Mouse (Mus musculus) ovary, adult 18-20 months (tissue): ENCODE measurements around the gene Sorcs2.

Source experiments
- DNase-seq: peaks from one replicate; pipeline ENCODE4 v3.0.0; 2022; ENCODE audit warnings: low spot score, mixed read lengths

Gene Sorcs2

DNA sequence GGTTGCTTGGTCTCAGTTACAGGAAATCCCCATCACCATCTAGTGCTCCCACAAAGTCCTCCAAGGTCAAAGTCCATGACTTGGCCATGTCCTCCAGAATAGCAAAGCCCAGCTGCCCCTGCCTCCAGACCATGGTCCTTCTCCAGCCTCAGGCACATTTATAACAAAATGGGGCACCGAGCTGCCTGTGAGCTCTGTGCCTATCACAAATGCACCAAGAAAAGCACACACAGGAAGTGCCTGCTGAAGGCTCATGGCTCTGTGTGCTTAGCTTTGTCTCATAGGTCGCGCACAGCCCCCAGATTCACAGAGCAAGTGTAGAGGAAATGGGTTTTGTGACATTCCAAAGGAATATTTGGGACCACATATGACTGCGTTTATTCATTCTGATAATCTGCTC is 39.8 kb downstream of the Sorcs2 start:
- DNase-seq = no peak

DNA sequence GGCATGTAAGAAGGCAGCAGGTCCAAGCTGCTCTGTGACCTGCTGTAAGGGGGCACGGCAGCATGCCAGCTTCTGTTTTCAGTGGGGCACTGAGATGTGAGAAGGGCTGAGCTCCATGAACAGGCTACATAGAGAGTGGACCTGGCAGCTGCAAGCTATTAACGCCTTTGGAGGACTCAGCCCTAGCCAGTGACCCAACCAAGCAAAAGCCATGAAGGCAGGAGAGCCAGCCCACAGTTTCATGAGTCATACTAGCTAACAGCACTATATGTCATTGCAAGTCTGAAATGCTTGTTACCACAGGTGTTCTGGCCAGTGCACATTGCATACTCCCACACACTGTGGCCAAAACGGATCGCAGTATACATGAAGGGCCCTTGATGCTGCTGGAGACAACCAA is 41.3 kb downstream of the Sorcs2 start:
- no peak for DNase-seq

DNA sequence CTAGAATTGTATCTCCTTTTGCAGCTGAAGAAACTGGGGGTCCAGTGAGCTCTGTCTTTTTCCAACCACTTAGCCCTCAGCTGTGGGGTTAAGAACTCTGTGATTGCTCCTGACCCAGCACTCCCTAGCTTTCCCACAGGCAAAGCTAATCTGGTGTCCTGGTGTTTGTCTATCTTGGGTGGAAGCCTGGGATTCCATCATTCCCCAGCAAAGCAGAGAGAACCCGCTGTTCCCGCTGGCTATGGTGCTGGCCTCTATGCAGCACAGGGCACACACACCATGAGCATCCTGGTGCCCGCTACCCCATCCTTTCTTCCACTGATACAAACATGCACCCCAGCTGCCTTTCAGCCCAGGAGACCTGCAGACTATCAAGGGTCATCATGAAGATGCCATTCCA is 42.3 kb downstream of the Sorcs2 start:
- DNase-seq = no peak

DNA sequence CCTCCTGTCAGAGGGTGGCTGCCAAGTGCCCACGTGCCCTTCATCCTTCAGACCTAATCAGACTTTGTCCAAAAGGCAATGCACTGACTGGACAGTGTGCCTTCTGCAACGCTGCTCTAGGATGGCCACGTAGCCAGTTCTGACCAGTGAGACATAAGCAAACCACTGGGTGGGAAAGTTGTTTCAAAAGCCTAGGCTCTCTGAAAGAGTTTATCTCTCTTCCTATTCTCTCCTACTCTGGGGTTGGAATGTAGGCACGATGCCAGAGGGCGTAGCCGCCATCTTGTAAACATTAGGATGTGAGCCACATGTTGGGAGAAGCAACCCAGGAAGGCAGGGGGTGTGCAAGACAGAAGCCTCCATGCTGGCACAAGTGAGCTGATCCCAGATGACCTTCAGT is 44.3 kb downstream of the Sorcs2 start:
- DNase-seq = no peak

DNA sequence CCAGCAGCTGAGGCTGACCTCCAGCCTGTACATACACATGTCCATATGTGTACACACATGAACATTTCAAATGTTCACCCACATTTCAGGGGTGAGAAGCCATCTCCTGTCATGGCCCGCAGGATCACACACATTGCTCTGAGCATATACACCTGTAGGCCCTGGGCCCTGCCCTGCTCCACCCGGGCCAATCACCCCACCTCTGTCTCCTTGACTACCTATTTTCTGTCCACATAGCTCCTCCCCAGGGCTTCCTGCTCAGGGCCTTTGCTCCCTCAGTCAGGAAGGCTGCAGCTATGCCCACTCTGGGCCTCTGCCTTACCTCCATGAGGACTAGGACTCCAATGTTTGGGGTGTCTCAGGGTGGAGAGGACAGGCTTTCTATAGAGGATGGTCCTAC is 44.7 kb downstream of the Sorcs2 start:
- no peak for DNase-seq

DNA sequence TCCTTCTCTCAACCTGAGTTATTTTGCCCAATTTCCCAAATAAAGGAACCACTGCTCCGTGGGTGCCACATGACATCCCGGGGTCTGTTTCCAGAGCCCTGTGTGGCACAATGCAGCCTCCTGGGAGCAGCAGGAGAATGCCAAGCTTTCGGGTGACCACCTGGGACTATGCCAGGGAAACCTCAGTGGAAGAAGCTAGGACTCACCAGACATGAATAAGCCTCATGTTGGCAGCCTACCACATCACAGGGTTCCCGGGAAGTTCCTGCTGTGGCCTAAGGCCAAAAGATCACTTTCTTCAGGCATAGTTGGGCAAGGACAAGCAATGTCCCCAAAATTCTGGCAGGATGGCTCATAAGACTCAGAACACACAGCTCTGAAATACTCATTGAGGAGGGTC is 51.2 kb downstream of the Sorcs2 start:
- DNase-seq = no peak

DNA sequence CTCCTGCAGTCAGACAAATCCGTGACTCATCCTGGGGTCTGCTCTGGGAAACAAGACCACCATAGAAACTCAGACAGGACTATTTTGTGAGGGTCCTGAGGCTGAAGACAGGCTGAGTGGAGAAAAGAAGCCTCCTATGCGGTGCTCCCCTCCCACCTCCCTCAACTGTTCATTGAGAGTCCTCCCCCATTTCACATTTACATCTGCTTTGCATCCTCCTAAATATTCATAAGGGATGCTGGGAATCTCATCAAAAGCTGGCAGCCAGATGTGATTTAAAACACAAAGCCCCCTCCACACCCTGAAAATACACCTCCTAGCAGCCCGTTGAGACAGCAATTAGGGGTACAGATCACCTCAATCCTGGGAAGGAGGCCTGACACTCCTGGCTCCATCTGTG is 58.7 kb downstream of the Sorcs2 start:
- no peak for DNase-seq

DNA sequence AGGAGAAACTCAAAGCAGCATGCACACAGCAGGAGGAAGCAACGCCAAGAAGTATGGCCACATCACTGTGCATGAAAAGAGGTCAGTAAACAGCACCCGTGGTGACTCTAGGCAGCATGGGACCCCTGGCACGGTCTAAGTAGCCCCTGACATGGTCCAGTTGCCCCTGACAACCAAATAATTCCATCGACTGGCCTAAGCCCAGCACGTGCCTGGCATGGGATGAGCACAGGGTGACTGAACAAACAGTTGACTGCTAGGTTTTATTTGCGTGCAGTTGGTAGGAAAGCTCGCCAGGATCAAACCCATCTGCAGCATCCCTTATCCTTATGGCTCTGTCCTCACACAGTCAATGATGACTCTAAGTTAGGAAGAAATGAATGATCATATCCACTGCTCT is 61.7 kb downstream of the Sorcs2 start:
- DNase-seq = no peak

DNA sequence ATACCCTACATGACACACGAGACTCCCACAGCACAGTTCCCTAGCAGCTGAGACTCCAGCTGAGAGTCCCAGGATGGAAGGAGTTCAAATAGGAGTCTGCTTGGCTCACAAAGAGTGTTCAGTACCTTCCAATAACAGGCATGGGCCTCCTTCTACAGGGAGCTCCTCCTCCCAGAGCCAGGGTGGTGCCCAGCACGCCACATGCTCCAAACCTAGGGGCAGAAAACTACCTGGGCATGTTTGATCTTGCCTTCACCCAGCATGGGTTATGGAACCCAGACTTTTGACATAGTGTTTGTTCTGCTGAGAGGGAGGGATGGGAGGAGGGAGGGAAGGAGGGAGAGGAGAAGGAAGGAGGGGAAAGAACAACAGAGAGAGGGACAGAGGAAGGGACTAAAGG is 62.3 kb downstream of the Sorcs2 start:
- DNase-seq = no peak

DNA sequence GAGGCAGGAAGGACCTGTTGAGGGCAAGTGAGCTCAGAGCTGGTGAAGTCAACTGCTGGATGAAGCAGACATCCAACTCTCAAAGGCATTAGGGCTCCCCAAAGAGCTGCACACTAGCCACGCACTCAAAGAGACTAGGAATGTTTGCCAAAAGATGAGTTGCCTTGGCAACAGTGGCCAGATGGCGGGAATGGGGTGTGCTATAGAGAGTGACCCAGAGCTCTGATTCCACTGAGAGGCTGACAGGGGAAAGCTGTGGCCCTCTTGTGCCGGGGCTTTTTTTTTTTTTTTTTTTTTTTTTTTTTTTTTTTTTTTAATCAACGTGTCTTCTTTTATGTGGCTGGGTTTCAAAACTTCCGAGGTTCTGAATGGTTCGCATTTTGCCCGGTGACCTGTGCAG is 63.7 kb downstream of the Sorcs2 start:
- DNase-seq = no peak

DNA sequence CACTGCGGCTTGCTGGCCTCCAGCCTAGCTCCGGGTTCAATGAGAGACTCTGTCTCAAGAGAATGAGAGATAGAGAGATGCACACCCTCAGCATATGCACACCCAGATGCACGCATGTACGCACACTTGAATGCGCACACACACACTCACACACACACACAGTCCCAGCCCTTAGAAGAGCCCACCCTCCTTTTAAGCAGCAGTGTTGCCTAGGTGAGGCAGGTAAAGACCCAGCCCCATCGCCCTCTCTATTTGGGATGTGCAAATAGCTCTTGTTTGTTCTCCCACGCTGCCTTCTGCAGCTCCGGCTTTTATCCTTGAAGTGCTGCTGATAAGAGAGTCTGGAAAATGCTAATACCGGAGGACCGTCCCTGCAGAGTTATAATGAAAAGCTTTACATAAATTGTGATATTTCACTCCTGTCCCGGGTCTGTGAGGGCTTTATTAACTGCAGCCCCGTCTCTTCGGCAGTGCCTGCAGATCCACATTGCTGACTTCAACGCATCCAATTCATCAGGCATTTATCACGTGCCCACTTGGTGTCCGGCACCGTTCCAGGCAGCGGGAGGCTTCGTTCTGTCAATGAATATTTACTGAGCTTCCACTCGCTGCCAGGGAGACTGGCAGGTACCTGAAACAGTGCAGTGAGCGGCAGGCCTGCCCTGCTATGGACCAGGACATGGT is 67.3 kb downstream of the Sorcs2 start:
- no peak for DNase-seq

DNA sequence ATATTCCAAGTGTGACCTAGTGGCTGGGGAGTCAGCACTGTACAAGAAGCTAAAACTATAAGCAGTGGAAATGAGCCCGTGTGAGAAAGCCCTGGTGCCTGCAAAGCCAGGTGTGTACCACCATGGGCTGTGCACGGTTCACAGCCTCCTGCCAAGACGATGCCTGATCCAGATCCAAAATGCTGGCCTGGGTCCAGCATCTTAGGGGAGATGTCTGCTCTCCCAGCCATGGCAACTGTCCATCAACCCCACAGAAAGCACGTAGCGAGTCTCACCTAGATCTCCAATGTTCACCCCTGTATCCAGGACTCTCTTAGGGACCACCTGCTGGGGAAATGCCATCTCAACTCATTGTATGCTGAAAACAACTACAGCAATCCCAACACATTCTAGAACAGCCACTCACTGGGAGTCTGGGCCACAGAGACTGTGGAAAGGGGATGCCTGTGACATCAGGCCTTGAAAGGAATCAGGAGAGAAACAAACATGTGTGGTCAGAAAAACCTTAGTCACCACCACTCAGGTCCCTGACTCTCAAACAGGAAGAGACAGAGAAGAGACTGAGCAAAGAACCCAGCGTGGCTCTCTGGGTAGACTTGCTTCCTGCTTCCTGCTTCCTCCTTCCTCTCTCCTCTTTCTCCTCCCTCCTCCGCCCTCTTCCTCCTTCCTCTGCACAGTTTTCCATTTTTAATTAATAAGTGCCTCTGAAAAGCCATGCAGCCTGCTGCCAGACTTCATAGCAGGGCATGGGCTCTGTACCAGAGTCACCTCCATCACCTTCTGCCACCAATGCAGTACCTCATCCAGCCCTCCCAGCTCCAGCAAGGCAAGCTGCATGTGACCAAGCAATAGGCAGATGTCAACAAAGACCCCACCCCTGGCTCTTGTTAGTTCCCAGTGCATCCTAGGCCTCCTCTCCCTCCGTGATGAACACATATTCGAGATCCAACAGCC is 71.6 kb downstream of the Sorcs2 start:
- no peak for DNase-seq

DNA sequence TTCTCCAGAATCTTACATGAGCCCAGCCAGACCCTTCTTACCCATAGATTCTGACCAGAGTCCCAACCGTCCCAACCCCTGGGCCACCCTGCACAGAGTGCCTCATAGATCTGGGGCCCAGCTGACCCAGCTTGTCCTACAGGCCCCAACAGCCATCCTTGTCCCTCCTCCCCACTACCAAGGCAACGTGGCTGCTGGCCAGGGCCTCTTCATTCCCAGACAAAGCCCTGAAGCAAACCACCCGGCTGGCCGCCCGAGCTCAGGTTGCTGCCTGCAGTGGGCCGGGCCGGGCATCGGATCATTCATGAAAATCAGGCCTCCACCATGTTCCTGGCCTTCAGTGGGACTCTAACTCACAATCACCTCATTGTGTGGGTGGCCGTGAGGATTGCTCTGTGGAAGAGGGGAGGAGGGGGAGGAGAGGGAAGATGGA is 73.8 kb downstream of the Sorcs2 start:
- DNase-seq = peak; percentile 30

DNA sequence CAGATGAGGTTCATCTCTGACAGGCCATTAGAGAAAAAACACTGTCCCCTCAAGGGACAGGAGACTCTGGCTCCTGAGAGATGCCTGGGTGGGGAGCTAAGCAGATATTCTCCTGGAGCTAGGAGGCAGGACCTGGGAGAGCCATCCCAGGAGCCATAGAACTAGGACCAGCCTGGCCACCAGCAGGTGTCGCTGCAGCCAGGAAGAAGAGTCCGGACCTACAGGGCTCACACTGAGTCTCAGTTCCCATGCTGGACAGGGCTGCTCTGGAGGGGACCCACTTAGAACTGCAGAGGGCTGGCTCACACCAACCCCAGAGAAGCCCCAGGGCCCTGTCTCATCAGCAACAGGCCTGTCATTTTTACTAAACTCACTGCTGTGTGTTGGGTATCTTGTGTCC is 74.4 kb downstream of the Sorcs2 start:
- peak; percentile 55 for DNase-seq

DNA sequence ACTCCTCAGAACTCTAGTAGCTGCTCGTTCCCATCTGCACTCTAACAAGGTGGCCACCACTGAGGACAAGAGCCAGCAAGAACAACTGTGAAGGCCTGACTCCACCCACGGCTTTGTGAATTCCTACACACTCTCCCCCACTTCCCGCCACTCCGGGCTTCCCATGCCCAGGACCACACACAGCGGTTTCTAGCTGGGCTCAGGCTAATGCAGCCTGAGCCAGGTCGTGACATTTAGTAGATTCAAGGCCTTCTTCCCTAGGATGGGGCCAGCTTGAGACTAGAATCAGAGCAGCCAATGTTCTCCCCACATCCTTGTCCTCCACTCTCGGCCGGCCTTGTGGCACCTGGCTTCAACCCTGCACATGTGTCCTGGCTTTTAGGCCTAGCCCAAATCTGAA is 76.4 kb downstream of the Sorcs2 start:
- no peak for DNase-seq

DNA sequence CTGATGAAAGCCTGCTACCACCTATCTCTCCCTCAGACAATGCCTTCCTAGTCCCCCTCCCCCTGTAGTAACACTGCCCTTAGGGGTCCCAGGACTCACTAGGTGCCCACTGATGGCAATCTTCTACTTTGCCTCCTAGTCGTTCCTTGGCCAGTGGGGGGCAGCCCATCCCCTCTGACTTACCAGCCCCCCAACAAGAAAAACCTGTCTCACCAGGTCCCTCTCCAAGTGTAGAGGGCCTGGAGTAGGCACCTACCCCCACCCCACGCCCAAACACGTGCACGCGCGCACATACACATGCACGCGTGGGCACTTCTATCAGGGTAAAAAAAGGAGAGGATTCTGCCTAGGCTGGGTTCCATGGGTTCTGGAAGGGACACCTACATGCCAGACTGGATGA is 77.3 kb downstream of the Sorcs2 start:
- DNase-seq = no peak

DNA sequence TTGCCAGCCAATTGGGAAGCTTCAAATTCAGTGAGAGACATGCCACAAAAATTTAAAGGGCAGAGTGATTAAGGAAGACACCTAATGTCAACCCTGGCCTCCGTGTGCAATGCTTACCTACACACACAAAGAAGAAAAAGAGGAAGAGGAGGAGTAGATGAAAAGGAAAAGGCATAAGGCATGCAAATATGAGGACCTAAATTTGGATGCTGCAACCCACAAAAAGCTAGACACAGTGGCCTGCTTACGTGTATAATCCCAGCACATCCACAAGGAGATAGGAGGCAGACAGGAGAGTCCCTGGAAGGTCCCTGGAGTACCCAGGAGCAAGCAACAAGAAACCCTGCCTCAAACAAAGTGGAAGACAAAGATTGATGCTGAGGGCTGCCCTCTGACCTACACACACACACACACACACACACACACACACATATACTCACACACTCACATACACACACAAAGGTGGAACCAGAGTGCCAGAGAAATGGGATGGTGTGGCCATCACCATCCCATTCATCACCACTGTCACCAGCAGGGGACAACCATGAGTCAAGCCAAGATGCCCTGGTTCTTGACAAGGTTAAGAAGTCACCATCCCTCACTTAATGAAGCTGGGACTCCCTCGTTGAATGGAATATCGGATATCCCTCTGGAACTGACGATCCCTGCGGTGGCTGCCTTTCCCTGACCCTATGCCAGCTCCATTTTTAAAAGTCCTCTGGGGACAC is 80.1 kb downstream of the Sorcs2 start:
- DNase-seq = no peak

DNA sequence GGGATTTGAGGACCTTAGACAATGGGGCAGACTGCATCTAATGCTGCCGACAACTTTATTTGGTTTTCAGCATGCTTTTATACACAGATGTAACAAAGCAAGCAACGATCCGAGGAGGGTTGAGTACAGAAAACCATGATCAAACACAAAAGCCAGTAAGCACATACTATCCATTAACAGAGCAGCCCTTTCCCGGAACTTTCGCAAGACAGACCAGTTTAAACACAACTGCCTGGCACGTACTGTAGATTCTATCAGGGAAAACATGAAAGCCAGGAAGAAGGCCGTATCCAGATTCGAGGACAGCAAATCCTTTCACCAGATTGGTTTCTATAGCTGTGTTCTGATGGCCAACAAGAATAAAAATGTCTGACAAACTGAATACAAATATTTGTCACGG is 82.8 kb downstream of the Sorcs2 start:
- DNase-seq = no peak

DNA sequence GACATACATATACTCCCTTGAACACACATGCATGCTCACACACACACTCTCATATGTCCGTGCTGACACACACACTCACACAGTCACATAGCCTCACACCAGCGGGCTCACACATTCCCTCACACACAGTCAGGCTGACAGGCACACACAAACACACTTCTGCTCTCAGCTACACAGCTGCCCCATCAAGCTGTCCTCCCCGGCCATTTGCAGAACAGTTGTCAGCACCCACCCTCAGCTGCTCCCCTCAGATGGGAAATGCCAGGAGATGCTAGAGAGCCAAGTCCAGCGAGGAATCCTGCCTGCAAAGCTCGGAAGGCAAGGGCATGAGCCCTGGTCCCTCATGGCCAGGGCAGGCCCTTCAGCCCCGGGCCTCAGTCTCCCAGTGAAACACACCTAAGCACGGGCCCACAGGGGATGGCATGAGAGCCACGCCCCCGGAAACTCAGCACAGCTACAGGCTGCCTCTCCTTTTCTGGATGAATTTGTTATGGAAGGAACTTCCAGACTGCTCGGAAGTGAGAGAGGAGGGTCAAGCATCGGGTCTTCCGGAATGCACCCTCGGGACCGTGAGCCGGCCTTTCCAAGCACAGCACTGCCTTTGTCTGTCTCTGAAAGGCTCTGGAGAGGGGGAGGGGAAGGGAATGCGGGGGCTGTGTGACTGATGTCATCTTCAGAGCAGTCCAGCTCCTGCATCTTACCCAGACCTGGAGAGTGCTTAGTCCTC is 84.4 kb downstream of the Sorcs2 start:
- no peak for DNase-seq

DNA sequence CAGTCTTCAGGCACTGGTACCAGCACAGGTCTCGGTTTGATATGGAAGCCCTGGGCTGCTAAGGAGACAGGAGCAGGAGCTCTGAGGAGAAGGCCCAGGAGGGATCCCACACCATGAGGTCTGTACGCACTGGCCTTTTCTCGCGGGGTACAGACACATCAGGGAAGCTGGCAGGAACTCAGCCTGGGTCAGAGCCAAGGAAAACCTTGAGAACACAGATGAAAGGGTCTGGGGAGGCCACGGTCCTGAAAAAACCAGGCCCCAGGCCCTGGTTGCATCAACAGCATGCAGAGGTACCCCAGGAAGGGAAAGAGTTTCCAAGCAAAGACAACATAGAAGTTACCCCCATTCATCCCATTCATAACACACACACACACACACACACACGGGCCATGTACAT is 85.0 kb downstream of the Sorcs2 start:
- no peak for DNase-seq

DNA sequence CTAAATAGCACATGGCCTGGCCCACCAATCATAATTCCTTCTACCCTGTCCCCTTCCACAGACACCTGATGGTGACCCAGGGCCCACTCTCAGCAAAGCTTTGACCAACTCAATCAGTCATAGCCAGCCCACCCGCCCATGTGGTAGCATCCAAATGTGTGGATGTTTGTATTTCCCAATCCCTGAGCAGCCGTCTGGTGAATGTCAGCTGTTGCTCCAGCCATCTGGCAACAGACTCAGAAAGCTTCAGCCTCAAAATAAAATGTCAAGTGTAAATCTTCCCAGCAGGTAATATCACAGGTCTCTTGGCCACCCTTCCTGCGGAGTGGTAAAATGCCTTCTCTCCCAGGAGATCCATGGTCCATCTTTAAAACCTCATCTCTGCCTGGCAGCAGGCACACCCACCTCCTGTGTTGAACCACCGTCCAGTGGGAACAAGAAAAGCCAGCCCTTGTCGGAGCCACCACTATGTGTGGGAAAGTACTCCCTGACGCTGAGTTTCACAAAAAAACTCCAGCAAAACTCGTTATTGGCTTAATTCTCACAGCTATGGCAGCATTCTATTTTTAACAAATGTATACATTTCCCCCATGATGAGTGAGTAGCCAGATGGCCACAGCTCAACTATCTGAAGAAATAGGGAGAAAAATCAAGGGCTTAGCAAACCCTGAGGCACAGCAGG is 93.5 kb downstream of the Sorcs2 start:
- no peak for DNase-seq

DNA sequence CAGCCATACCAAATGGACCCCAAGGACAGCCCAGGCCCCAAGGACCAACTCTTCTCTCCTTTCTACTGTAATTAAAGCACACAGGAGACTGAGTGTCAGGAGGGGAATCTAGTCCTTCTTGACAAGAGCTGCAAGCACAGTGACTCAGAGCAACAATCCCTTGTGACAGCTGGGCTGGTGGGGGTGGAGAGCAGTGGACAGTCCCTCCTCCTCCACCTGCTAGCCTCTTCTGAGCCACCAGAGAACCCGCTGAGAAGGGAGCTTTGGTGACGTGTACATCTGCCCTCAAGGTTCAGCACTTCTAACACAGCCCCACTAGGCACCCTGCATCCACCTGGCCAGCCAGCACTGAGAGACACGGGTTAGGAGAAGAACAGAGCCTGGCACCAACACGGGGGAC is 96.8 kb downstream of the Sorcs2 start:
- no peak for DNase-seq
